Mouse (Mus musculus) heart, adult 18-20 months (tissue): ENCODE data around the gene St6gal1. TPM values are rescaled to one million over a fixed set of nuclear protein-coding genes. Genes with fewer than 3 reads are reported as not detected.
A peak's percentile ranks its signal among the peaks of the same experiment; 100 is the strongest.

Experiments
- DNase-seq, 2 experiments: peaks; one replicate each; pipeline ENCODE4 v3.0.0; 2021 to 2022; ENCODE audit warnings: mixed read lengths in 1 of 2
- total RNA-seq, 2 experiments: library from RNA; stranded (reverse); gene quantifications; 2 replicates each; pipeline ENCODE4 v1.2.3; 2021

St6gal1 gene
- total RNA-seq, 2 experiments from 2014 or later: 7.2 to 9.7 TPM

GRCm38 (mm10) chr16:23333875-23334551, 109.5 kb downstream of the St6gal1 start:
- DNase-seq: no peak

- no peak for DNase-seq
Observed at GRCm38 (mm10) chr16:23337317-23337716, 112.8 kb downstream of the St6gal1 start.

- no peak for DNase-seq
Observed at GRCm38 (mm10) chr16:23341254-23341653, 116.7 kb downstream of the St6gal1 start.

GRCm38 (mm10) chr16:23350802-23351201, 126.3 kb downstream of the St6gal1 start:
- no peak for DNase-seq

- peak in 1 of 2 experiments; percentile 7 for DNase-seq
Observed at GRCm38 (mm10) chr16:23361031-23361430, 136.5 kb downstream of the St6gal1 start.

- peak in 1 of 2 experiments; percentile 16 for DNase-seq
Observed at GRCm38 (mm10) chr16:23361434-23361970, 137.0 kb downstream of the St6gal1 start.

- DNase-seq: no peak
Observed at GRCm38 (mm10) chr16:23364328-23364990, 139.9 kb downstream of the St6gal1 start.

- DNase-seq: no peak
Observed at GRCm38 (mm10) chr16:23369124-23369523, 144.6 kb downstream of the St6gal1 start.

- DNase-seq: no peak
Observed at GRCm38 (mm10) chr16:23370724-23371123, 146.2 kb downstream of the St6gal1 start.

- peak in 1 of 2 experiments; percentile 9 for DNase-seq
Observed at GRCm38 (mm10) chr16:23372340-23372739, 147.8 kb downstream of the St6gal1 start.

GRCm38 (mm10) chr16:23374068-23374467, 149.5 kb downstream of the St6gal1 start:
- DNase-seq: no peak

- peak; percentile 45 to 67 for DNase-seq
Observed at GRCm38 (mm10) chr16:23374938-23375337, 150.4 kb downstream of the St6gal1 start.

GRCm38 (mm10) chr16:23376189-23376588, 151.6 kb downstream of the St6gal1 start:
- peak; percentile 21 to 42 for DNase-seq

GRCm38 (mm10) chr16:23379536-23380230, 155.1 kb downstream of the St6gal1 start:
- no peak for DNase-seq

- no peak for DNase-seq
Observed at GRCm38 (mm10) chr16:23384304-23384703, 159.8 kb downstream of the St6gal1 start.

- no peak for DNase-seq
Observed at GRCm38 (mm10) chr16:23397931-23398330, 173.4 kb downstream of the St6gal1 start.

GRCm38 (mm10) chr16:23401463-23401862, 176.9 kb downstream of the St6gal1 start:
- DNase-seq: no peak

GRCm38 (mm10) chr16:23401959-23402358, 177.4 kb downstream of the St6gal1 start:
- DNase-seq: no peak

- DNase-seq: peak; percentile 62 to 88
Observed at GRCm38 (mm10) chr16:23403008-23403755, 178.6 kb downstream of the St6gal1 start.
